Mouse (Mus musculus) G1E (cell line): ENCODE results near the gene Dao. TPM values are rescaled to one million over a fixed set of nuclear protein-coding genes. Genes with fewer than 3 reads are reported as not detected.
A peak's percentile ranks its signal among the peaks of the same experiment; 100 is the strongest.

Experiments used
- ATAC-seq: 2 replicates; pipeline ENCODE4 v1.8.0; 2016; ENCODE audit warnings: mild to moderate bottlenecking; ENCODE audit not compliant: insufficient number of reproducible peaks, poor library complexity, low FRiP score, severe bottlenecking; ENCODE audit errors: extremely low read depth
- DNase-seq: peaks from one replicate; pipeline ENCODE4 v3.0.0; 2012; ENCODE audit warnings: low spot score
- H3K27me3 ChIP-seq: 2 replicates; pipeline ENCODE4 v1.6.1; 2012; ENCODE audit warnings: mild to moderate bottlenecking, low read length, inconsistent platforms; ENCODE audit not compliant: insufficient read depth
- H3K36me3 ChIP-seq: replicated peaks from 2 replicates; pipeline ENCODE3; 2012; ENCODE audit warnings: mild to moderate bottlenecking, inconsistent platforms
- H3K4me1 ChIP-seq: 2 replicates; pipeline ENCODE4 v1.6.1; 2012; ENCODE audit warnings: low read depth, low read length, inconsistent platforms, mixed read lengths; ENCODE audit not compliant: insufficient read depth
- H3K4me3 ChIP-seq: 2 replicates; pipeline ENCODE4 v1.5.1; 2012; ENCODE audit warnings: low read depth, mild to moderate bottlenecking, inconsistent platforms, low read length, moderate library complexity, mixed read lengths
- H3K9me3 ChIP-seq: replicated peaks from 2 replicates; pipeline ENCODE4 v1.6.1; 2012; ENCODE audit warnings: inconsistent platforms
- CTCF ChIP-seq: IDR thresholded peaks from 2 replicates; pipeline ENCODE4 v1.5.1; 2012; ENCODE audit warnings: low read depth, low read length, inconsistent platforms, mixed read lengths
- GATA1 ChIP-seq: IDR thresholded peaks from 2 replicates; pipeline ENCODE4 v1.6.1; 2012; ENCODE audit warnings: borderline replicate concordance, low read length, inconsistent platforms, mixed read lengths
- GATA2 ChIP-seq: IDR thresholded peaks from 2 replicates; pipeline ENCODE4 v1.6.1; 2012; ENCODE audit warnings: low read depth, low read length, inconsistent platforms, borderline replicate concordance
- POLR2AphosphoS5 ChIP-seq: IDR thresholded peaks from 2 replicates; pipeline ENCODE4 v1.6.1; 2012; ENCODE audit warnings: low read depth, low read length, inconsistent platforms; ENCODE audit not compliant: insufficient replicate concordance
- TAL1 ChIP-seq: conservative IDR thresholded peaks from 2 replicates; pipeline ENCODE4 v1.6.1; 2012; ENCODE audit warnings: low read depth, low read length, inconsistent platforms, mixed read lengths
- polyA plus RNA-seq: library from polyadenylated mRNA; stranded (reverse); fragments of >175 nt; gene quantifications from 2 replicates; pipeline ENCODE4 v1.2.3, GENCODE M21; 2012
- total RNA-seq, 2 experiments: library from RNA; stranded (forward) in 1 of 2; stranded (reverse) in 1 of 2; fragments of 200-1000 nt in 1 of 2; fragments of >200 nt in 1 of 2; fragmentation: Nextera tagmentation in 1 of 2; gene quantifications; 2 replicates each; pipeline ENCODE4 v1.2.3; 2014 to 2017

Dao gene
- total and polyA plus RNA-seq, 3 experiments, result not detected

DNA sequence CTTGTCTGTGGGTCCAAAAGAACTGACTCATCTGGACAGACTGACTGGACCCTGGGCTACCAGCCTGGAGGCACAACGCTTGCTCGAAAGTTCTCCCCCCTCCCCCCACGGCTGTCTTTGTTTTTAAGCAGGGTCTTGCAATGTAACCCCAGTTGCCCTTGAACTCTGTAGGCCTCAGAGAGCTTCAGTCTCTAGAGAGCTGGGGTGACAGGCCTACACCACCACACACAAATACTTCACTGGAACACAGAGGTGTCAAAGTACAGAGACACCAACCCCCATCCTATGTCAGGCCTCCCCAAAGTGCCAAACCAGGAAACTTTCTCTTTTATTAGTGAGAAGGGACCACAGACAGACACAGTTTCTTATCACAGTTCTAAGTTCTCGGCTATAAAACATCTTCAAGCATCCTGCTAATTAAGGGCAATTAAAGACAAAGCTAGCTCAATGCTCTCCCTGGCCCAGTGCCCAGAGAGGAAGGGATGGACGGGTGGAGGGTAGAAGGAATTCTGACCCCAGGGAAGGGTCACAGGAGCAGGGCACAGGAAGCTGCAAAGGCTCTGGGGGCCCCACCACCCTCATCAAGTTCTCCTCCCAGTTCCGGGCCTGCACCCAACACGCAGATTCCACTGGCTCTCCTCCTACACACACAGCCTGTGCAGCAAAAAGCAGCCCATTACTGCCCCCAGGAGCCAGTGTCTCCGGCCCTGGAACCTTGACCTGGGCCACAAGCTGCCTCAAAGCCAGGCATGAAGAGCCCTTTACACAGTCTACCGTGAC lies 17.1 kb upstream of the Dao start:
- ATAC-seq (0 out of 2 replicates have a peak, but pooled peaks have one; percentile 23), DNase-seq (no peak)
- no peaks in the 10 kb centered on the region for H3K27me3 ChIP-seq
- peaks cover 68% of the 10 kb centered on the region for H3K4me1 ChIP-seq
- peaks cover 31% of the 10 kb centered on the region for H3K36me3 ChIP-seq
- TF ChIP-seq GATA2 (no peak), CTCF (no peak), GATA1 (no peak), TAL1 (no peak), POLR2AphosphoS5 (no peak)
- peak overlapping the region; percentile 42; the same call in 1 of the 2 replicates for H3K4me3 ChIP-seq
- H3K9me3 ChIP-seq, result no peaks in the 10 kb centered on the region

DNA sequence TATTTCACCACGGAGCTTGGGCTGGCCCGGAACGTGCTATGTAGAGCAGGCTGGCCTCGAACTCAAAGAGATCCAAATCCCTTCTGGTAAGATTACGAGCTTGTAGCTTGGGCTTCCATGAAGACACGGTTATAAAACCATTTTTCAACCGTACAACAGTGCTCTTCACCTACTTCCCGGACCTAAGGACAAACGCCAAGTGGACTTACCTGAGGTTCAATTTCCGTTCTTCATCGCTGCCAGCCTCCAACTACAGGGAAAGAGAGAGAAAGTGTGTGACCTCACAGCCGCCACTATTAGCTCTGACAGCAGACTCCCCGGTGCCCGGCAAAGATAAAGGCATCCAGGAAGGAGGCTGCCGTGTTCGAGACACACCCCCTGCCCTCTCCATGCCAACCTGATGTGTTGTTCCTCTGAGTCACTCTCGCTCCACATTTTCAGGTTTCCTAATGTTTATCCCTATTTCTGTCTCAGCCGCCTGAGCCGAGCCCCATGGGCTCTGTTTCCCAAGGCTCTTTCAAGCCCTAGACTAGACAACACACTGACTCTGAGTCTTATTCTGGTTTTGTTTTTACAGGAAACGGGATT lies 14.0 kb upstream of the Dao start:
- Histone ChIP-seq H3K36me3 (peaks cover 25% of the 10 kb centered on the region), H3K9me3 (no peaks in the 10 kb centered on the region), H3K27me3 (peaks cover 4% of the 10 kb centered on the region; the same call in 1 of the 2 replicates), H3K4me1 (peaks cover 70% of the 10 kb centered on the region), H3K4me3 (no peak overlapping the region)
- no peak for TF ChIP-seq CTCF
- no peak for TF ChIP-seq TAL1
- no peak for TF ChIP-seq POLR2AphosphoS5
- TF ChIP-seq GATA1, result no peak
- no peak for TF ChIP-seq GATA2
- ATAC-seq (no peak), DNase-seq (no peak)

DNA sequence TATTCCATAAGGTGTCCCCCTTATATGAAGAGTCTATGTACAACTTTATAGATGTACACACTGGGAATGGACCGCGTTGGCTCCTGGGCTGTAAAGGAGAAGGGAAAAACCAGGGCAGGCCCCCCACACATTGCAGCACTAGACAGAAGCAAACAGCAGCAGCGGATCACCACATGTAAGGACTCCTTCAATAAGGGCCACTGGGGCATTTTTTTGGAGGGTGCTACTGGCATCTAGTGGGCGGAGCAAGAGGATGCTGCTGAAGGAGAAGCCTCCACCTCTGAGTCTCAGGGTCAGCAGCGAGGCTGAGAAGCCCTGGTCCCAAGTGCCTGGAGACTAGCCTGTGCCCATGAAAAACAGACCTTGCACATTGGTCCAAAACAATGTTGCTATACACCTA lies 12.9 kb upstream of the Dao start:
- no peak for TF ChIP-seq CTCF
- TF ChIP-seq POLR2AphosphoS5, result no peak
- TF ChIP-seq GATA2, result no peak
- TF ChIP-seq GATA1, result no peak
- no peak for TF ChIP-seq TAL1
- DNase-seq, result no peak
- peaks cover 60% of the 10 kb centered on the region for H3K4me1 ChIP-seq
- H3K9me3 ChIP-seq, result no peaks in the 10 kb centered on the region
- no peak for ATAC-seq
- H3K4me3 ChIP-seq, result no peak overlapping the region
- peaks cover 8% of the 10 kb centered on the region for H3K27me3 ChIP-seq
- H3K36me3 ChIP-seq, result peaks cover 25% of the 10 kb centered on the region

DNA sequence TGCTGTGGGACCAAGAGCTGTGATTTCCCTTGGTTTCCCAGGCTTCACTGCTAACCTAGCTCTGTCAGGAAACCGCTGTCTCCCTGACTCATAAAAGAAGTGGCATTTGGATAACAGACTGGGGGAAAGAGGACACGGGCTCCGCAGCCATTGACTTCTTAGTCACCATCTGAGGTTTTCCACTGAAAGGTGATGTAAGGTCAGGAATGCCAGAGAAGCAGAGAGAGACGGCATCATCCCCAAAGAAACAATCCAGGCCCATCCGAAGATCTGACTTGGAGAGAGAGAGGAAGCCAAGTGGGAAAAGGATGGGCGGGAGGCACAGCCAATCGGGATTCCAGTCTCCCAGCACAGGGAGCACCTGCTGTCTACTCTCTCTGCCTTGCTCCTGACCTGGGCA lies 12.4 kb upstream of the Dao start:
- Histone ChIP-seq H3K36me3 (peaks cover 25% of the 10 kb centered on the region), H3K9me3 (no peaks in the 10 kb centered on the region), H3K27me3 (peaks cover 13% of the 10 kb centered on the region), H3K4me3 (no peak overlapping the region), H3K4me1 (peaks cover 55% of the 10 kb centered on the region)
- DNase-seq (no peak), ATAC-seq (no peak)
- no peak for TF ChIP-seq TAL1
- TF ChIP-seq GATA2, result no peak
- TF ChIP-seq GATA1, result no peak
- no peak for TF ChIP-seq POLR2AphosphoS5
- no peak for TF ChIP-seq CTCF

DNA sequence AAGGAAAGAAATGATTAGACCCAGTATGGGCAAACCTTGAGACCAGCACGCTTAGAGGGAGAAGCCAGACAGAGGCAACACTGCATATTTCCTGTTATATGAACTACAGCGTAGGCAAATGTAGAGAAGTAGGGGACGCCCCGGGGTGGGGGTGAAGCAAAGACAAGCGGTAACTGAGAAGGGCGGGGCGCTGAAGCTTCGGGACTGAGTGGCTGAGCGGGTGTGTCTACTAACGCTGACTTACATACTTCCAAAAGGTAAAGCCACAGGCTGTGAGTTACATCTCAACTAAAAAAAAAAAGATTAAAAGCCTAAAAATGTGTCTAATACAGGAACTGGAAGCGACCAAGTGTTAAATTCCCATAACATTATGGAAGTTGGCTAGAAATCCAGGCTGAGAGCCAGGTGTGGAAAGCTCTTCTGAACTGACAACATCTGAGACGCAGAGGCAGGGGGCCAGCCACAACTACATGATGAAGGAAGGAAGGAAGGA lies 11.1 kb upstream of the Dao start:
- Histone ChIP-seq H3K4me1 (peaks cover 46% of the 10 kb centered on the region), H3K27me3 (peaks cover 16% of the 10 kb centered on the region), H3K9me3 (no peaks in the 10 kb centered on the region), H3K36me3 (peaks cover 20% of the 10 kb centered on the region), H3K4me3 (peak overlapping the region; percentile 81)
- TF ChIP-seq POLR2AphosphoS5 (no peak), GATA1 (no peak), TAL1 (no peak), CTCF (no peak), GATA2 (no peak)
- DNase-seq (peak; percentile 81), ATAC-seq (peak; percentile 86)

DNA sequence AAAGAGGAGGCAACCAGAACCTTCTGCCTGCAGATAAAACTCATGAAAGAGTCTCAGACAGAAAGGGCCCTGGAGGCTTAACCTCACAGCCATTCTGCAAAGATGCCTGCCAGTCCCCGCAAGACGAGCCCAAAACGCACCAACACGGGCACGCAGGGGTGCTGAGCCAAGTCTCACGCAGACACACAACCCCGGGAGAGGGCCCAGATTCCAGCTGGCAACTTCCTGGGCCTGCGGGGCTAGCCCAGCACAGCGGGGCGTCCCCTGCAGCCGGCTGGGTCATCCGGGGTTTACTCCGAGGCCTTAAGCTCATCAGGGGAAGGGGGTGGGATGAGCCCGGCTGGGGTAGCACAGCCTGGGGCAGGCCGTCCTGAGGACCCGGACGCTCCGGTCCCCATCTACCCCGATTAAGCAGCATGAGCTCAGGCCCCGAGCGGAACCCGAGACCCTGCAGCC lies 10.4 kb upstream of the Dao start:
- DNase-seq (peak; percentile 77), ATAC-seq (no peak)
- H3K36me3 ChIP-seq, result peaks cover 20% of the 10 kb centered on the region
- H3K27me3 ChIP-seq, result peaks cover 16% of the 10 kb centered on the region
- peaks cover 46% of the 10 kb centered on the region for H3K4me1 ChIP-seq
- no peaks in the 10 kb centered on the region for H3K9me3 ChIP-seq
- TF ChIP-seq TAL1, result no peak
- TF ChIP-seq CTCF, result no peak
- no peak for TF ChIP-seq POLR2AphosphoS5
- no peak for TF ChIP-seq GATA2
- no peak for TF ChIP-seq GATA1
- peak overlapping the region; percentile 81 for H3K4me3 ChIP-seq
